Mouse (Mus musculus): ENCODE data around the gene Cacna1c. TPM values are rescaled to one million over a fixed set of nuclear protein-coding genes. Genes with fewer than 3 reads are reported as not detected.

The Cacna1c gene
- polyA plus RNA-seq, 1 experiment from 2014 or later = 0.23 TPM

- Histone ChIP-seq H3K4me2 (ENCODE audit: low read depth, low read length) (no peak overlapping the region), H3K9ac (replicated peaks) (no peak overlapping the region), H3K4me1 (ENCODE audit: insufficient read depth) (no peaks in the 10 kb centered on the region), H3K27ac (ENCODE audit: low read depth) (no peak overlapping the region), H3K27me3 (ENCODE audit: insufficient read depth, low read length) (no peaks in the 10 kb centered on the region), H3K4me3 (ENCODE audit: low read depth, low read length) (no peak overlapping the region), H3K9me3 (ENCODE audit: low read length) (no peaks in the 10 kb centered on the region), H3K36me3 (replicated peaks; ENCODE audit: insufficient read depth, low read length) (no peaks in the 10 kb centered on the region)
- DNase-seq (no peak), ATAC-seq (no peak)
- TF ChIP-seq EP300 (IDR thresholded peaks at IDR 0.05; ENCODE audit: low read depth) = no peak
- TF ChIP-seq CTCF (IDR thresholded peaks at IDR 0.05; ENCODE audit: low read depth) = no peak
- WGBS (ENCODE audit: insufficient replicate concordance) = 86% methylated on average over 15 of the region's 15 CpGs
These were observed 139.1 kb downstream of the Cacna1c start for GRCm38 (mm10) chr6:119057076-119057479.

DNA sequence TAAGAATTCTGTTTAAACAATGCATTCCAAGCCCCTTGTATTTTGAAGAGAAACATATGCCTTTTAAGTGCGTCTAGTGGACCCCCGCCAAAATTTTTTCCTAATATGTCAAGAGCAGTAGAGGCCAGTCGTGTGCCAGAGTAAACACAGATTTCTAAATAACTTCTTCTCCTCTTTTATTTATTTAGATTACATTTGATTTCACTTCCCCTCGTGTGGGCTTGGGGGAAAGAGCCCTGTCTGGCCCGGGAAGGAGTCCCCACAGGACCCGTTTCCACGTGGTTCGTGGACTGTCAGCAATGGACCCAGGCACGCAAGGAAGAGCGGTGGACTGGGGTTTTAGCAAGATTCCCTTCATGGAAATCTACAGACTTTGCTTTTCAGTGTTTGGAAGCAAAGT is 143.4 kb downstream of the Cacna1c start:
- no peak overlapping the region for H3K27ac ChIP-seq (ENCODE audit: low read depth)
- no peak overlapping the region for H3K9ac ChIP-seq (replicated peaks)
- no peak overlapping the region for H3K4me2 ChIP-seq (ENCODE audit: low read depth, low read length)
- no peaks in the 10 kb centered on the region for H3K27me3 ChIP-seq (ENCODE audit: insufficient read depth, low read length)
- no peaks in the 10 kb centered on the region for H3K9me3 ChIP-seq (ENCODE audit: low read length)
- ATAC-seq (no peak), DNase-seq (no peak)
- TF ChIP-seq EP300 (IDR thresholded peaks at IDR 0.05; ENCODE audit: low read depth) (no peak), CTCF (IDR thresholded peaks at IDR 0.05; ENCODE audit: low read depth) (no peak)
- H3K4me3 ChIP-seq (ENCODE audit: low read depth, low read length) = no peak overlapping the region
- WGBS (ENCODE audit: insufficient replicate concordance) = 69% methylated on average over 10 of the region's 10 CpGs
- H3K4me1 ChIP-seq (ENCODE audit: insufficient read depth) = no peaks in the 10 kb centered on the region
- H3K36me3 ChIP-seq (replicated peaks; ENCODE audit: insufficient read depth, low read length) = no peaks in the 10 kb centered on the region

DNA sequence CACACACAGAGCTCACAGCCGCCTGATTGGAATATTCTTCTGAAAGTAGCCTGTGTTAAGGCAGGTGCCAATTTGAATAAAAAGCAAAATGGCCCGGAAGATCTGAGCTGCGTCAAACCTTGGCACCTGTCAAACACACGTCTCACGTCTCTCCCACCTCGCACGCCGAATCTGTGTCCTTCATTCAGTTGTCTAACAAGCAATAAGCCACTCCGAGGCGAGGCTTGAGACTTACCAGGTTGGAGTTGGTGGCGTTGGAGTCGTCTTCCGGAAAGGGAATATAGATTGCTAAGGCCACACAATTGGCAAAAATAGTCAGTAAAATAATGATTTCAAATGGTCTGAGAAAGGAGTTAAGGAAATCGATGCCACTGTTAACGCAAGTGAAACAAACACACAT is 143.9 kb downstream of the Cacna1c start:
- Histone ChIP-seq H3K4me2 (ENCODE audit: low read depth, low read length) (no peak overlapping the region), H3K27me3 (ENCODE audit: insufficient read depth, low read length) (no peaks in the 10 kb centered on the region), H3K9me3 (ENCODE audit: low read length) (no peaks in the 10 kb centered on the region), H3K4me1 (ENCODE audit: insufficient read depth) (no peaks in the 10 kb centered on the region), H3K9ac (replicated peaks) (no peak overlapping the region), H3K4me3 (ENCODE audit: low read depth, low read length) (no peak overlapping the region), H3K36me3 (replicated peaks; ENCODE audit: insufficient read depth, low read length) (no peaks in the 10 kb centered on the region), H3K27ac (ENCODE audit: low read depth) (no peak overlapping the region)
- 83% methylated on average over 15 of the region's 15 CpGs for WGBS (ENCODE audit: insufficient replicate concordance)
- DNase-seq (no peak), ATAC-seq (no peak)
- no peak for TF ChIP-seq CTCF (IDR thresholded peaks at IDR 0.05; ENCODE audit: low read depth)
- TF ChIP-seq EP300 (IDR thresholded peaks at IDR 0.05; ENCODE audit: low read depth) = no peak

GRCm38 (mm10) chr6:119051721-119052120 is 144.5 kb downstream of the Cacna1c start:
- Histone ChIP-seq H3K27ac (ENCODE audit: low read depth) (no peak overlapping the region), H3K36me3 (replicated peaks; ENCODE audit: insufficient read depth, low read length) (no peaks in the 10 kb centered on the region), H3K9me3 (ENCODE audit: low read length) (no peaks in the 10 kb centered on the region), H3K4me1 (ENCODE audit: insufficient read depth) (no peaks in the 10 kb centered on the region), H3K4me3 (ENCODE audit: low read depth, low read length) (no peak overlapping the region), H3K4me2 (ENCODE audit: low read depth, low read length) (no peak overlapping the region), H3K9ac (replicated peaks) (no peak overlapping the region), H3K27me3 (ENCODE audit: insufficient read depth, low read length) (no peaks in the 10 kb centered on the region)
- WGBS (ENCODE audit: insufficient replicate concordance) = 52% methylated on average over 2 of the region's 2 CpGs
- DNase-seq (no peak), ATAC-seq (no peak)
- no peak for TF ChIP-seq CTCF (IDR thresholded peaks at IDR 0.05; ENCODE audit: low read depth)
- TF ChIP-seq EP300 (IDR thresholded peaks at IDR 0.05; ENCODE audit: low read depth) = no peak

DNA sequence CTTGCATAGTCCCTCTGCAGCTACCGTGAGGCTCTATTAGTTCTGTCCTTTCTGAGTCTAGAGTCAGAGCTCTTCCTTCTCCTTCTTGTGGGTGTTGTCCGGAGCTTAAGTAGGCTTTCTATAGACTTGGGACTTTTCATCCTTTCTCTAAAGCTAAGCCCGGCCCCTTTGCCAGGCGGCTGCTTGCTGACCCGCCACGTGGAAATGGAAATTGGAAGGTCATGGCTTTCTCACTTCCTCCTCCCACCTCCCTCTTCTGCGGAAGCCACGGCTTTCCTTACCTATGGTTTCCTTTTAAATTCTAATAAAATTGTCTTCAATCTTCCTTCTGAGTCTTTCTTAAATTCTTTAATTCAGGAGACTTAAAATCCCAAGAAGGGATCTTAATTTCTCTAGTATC is 148.9 kb downstream of the Cacna1c start:
- 69% methylated on average over 8 of the region's 8 CpGs for WGBS (ENCODE audit: insufficient replicate concordance)
- DNase-seq = no peak
- H3K27ac ChIP-seq (ENCODE audit: low read depth) = no peak overlapping the region

DNA sequence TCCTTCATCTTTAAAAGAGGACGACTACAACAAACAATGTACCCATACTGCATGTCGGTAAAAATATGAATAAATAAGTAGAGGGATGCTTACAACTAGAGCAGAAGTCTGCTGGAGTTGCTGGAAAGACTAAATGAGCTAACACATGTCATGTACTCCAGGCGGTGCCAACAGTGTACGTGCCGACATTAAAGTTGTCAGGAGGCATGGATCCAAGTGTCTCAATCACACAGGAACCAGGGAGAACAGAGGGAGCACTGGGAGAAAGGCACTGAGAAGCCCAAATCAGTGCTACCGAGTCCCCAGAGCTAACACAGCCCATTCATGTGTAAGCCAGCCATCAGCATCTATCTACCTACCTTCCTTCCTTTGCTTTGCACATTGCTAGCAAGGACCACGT is 150.7 kb downstream of the Cacna1c start:
- H3K4me3 ChIP-seq (ENCODE audit: low read depth, low read length) = no peak overlapping the region
- ATAC-seq (no peak), DNase-seq (no peak)
- no peak overlapping the region for H3K9ac ChIP-seq (replicated peaks)
- 68% methylated on average over 7 of the region's 7 CpGs for WGBS (ENCODE audit: insufficient replicate concordance)
- H3K4me2 ChIP-seq (ENCODE audit: low read depth, low read length) = no peak overlapping the region
- H3K27ac ChIP-seq (ENCODE audit: low read depth) = no peak overlapping the region
- TF ChIP-seq EP300 (IDR thresholded peaks at IDR 0.05; ENCODE audit: low read depth) (no peak), CTCF (IDR thresholded peaks at IDR 0.05; ENCODE audit: low read depth) (no peak)
- no peaks in the 10 kb centered on the region for H3K4me1 ChIP-seq (ENCODE audit: insufficient read depth)
- no peaks in the 10 kb centered on the region for H3K9me3 ChIP-seq (ENCODE audit: low read length)
- no peaks in the 10 kb centered on the region for H3K36me3 ChIP-seq (replicated peaks; ENCODE audit: insufficient read depth, low read length)
- H3K27me3 ChIP-seq (ENCODE audit: insufficient read depth, low read length) = no peaks in the 10 kb centered on the region

More for the DNA sequence above, 148.9 kb downstream of the Cacna1c start:
- H3K9ac ChIP-seq (replicated peaks) = no peak overlapping the region
- no peaks in the 10 kb centered on the region for H3K36me3 ChIP-seq (replicated peaks; ENCODE audit: insufficient read depth, low read length)
- TF ChIP-seq CTCF (IDR thresholded peaks at IDR 0.05; ENCODE audit: low read depth) (no peak), EP300 (IDR thresholded peaks at IDR 0.05; ENCODE audit: low read depth) (no peak)
- no peak overlapping the region for H3K4me2 ChIP-seq (ENCODE audit: low read depth, low read length)
- no peak for ATAC-seq
- no peaks in the 10 kb centered on the region for H3K4me1 ChIP-seq (ENCODE audit: insufficient read depth)
- H3K9me3 ChIP-seq (ENCODE audit: low read length) = no peaks in the 10 kb centered on the region
- no peak overlapping the region for H3K4me3 ChIP-seq (ENCODE audit: low read depth, low read length)
- no peaks in the 10 kb centered on the region for H3K27me3 ChIP-seq (ENCODE audit: insufficient read depth, low read length)

DNA sequence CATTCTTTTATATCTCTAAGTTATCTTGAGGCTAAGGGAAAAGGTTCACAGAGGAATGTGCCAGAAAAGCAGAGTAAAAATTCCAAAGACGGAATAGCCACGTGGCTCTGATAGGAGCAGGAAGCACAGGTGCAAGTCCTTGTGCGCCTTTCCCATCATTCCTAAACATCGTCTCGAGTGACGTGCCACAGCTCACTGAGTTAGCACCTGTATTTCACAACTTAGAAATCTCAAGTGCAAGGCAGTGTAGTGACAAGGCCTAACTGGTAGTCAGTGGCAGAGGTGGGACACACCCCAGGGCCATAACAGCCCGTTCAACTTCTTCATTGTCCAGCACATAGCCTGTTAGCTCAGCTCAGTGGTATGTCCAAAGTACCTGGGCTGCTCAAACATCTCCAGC is 152.1 kb downstream of the Cacna1c start:
- Histone ChIP-seq H3K27me3 (ENCODE audit: insufficient read depth, low read length) (no peaks in the 10 kb centered on the region), H3K9ac (replicated peaks) (no peak overlapping the region), H3K9me3 (ENCODE audit: low read length) (no peaks in the 10 kb centered on the region), H3K36me3 (replicated peaks; ENCODE audit: insufficient read depth, low read length) (no peaks in the 10 kb centered on the region), H3K4me3 (ENCODE audit: low read depth, low read length) (no peak overlapping the region), H3K27ac (ENCODE audit: low read depth) (no peak overlapping the region), H3K4me2 (ENCODE audit: low read depth, low read length) (no peak overlapping the region), H3K4me1 (ENCODE audit: insufficient read depth) (no peaks in the 10 kb centered on the region)
- no peak for ATAC-seq
- TF ChIP-seq CTCF (IDR thresholded peaks at IDR 0.05; ENCODE audit: low read depth) = no peak
- no peak for TF ChIP-seq EP300 (IDR thresholded peaks at IDR 0.05; ENCODE audit: low read depth)
- 85% methylated on average over 7 of the region's 7 CpGs for WGBS (ENCODE audit: insufficient replicate concordance)
- DNase-seq = no peak

Data from liver, postnatal 0 days (tissue).